Mouse (Mus musculus) brown adipose tissue, adult 24 weeks (tissue): ENCODE data around the gene Rpl35. TPM values are rescaled to one million over a fixed set of nuclear protein-coding genes. Genes with fewer than 3 reads are reported as not detected.

Experiments used
- H3K27ac ChIP-seq: fragments of 200-500 bp; replicated peaks from 2 replicates; pipeline ENCODE4 v1.5.1; 2012; ENCODE audit warnings: low read depth, mild to moderate bottlenecking, low read length
- H3K4me1 ChIP-seq: fragments of 200-500 bp; 2 replicates; pipeline ENCODE4 v1.6.1; 2012; ENCODE audit warnings: low read length, mixed read lengths; ENCODE audit not compliant: control insufficient read depth, insufficient read depth, insufficient read length
- H3K4me3 ChIP-seq: fragments of 200-500 bp; 2 replicates; pipeline ENCODE4 v1.5.1; 2012; ENCODE audit warnings: low read depth, mild to moderate bottlenecking, low read length, moderate library complexity; ENCODE audit not compliant: insufficient read depth
- polyA plus RNA-seq: library from polyadenylated mRNA; stranded (reverse); fragments of >200 nt; gene quantifications from 2 replicates; pipeline ENCODE4 v1.2.4, GENCODE M21; 2012; ENCODE audit not compliant: missing spikeins, insufficient read depth, insufficient read length

The Rpl35 gene
- polyA plus RNA-seq, 1 experiment: 120 TPM

- Histone ChIP-seq H3K4me1 (peaks cover 13% of the 10 kb centered on the region; the same call in 1 of the 2 replicates), H3K27ac (peak overlapping the region; percentile 42), H3K4me3 (peak overlapping the region; percentile 63)
Measured at GRCm38 (mm10) chr2:39004372-39004771, 1.1 kb downstream of the Rpl35 start.

GRCm38 (mm10) chr2:39003512-39003911 is 1.9 kb downstream of the Rpl35 start:
- H3K27ac ChIP-seq: no peak overlapping the region
- peaks cover 9% of the 10 kb centered on the region; the same call in 1 of the 2 replicates for H3K4me1 ChIP-seq
- H3K4me3 ChIP-seq: peak overlapping the region; percentile 63; the same call in 1 of the 2 replicates

GRCm38 (mm10) chr2:39003106-39003505 is 2.3 kb downstream of the Rpl35 start:
- no peak overlapping the region for H3K27ac ChIP-seq
- no peak overlapping the region for H3K4me3 ChIP-seq
- H3K4me1 ChIP-seq: peaks cover 9% of the 10 kb centered on the region; the same call in 1 of the 2 replicates

GRCm38 (mm10) chr2:39001866-39002265 is 3.6 kb downstream of the Rpl35 start:
- H3K27ac ChIP-seq: no peak overlapping the region
- H3K4me1 ChIP-seq: peaks cover 9% of the 10 kb centered on the region; the same call in 1 of the 2 replicates
- H3K4me3 ChIP-seq: no peak overlapping the region

GRCm38 (mm10) chr2:39000587-39000919 is 4.9 kb downstream of the Rpl35 start:
- Histone ChIP-seq H3K4me1 (0 out of 2 replicates have a peak, but pooled peaks cover 4% of the 10 kb centered on the region), H3K27ac (no peak overlapping the region), H3K4me3 (no peak overlapping the region)

GRCm38 (mm10) chr2:38999910-39000586 is 5.4 kb downstream of the Rpl35 start:
- Histone ChIP-seq H3K4me1 (0 out of 2 replicates have a peak, but pooled peaks cover 4% of the 10 kb centered on the region), H3K4me3 (no peak overlapping the region), H3K27ac (no peak overlapping the region)

- H3K27ac ChIP-seq: no peak overlapping the region
- 0 out of 2 replicates have a peak, but pooled peaks cover 4% of the 10 kb centered on the region for H3K4me1 ChIP-seq
- no peak overlapping the region for H3K4me3 ChIP-seq
Measured at GRCm38 (mm10) chr2:38999381-38999780, 6.0 kb downstream of the Rpl35 start.

GRCm38 (mm10) chr2:38997386-38998374 is 7.7 kb downstream of the Rpl35 start, which contains the start of gene Wdr38:
Gene Wdr38, plus strand, starts transcription at chr2:38997476.
- no peaks in the 10 kb centered on the region for H3K4me1 ChIP-seq
- H3K4me3 ChIP-seq: peak within 1 kb of the TSS; percentile 65
- peak within 1 kb of the TSS; percentile 30; the same call in 1 of the 2 replicates for H3K27ac ChIP-seq

GRCm38 (mm10) chr2:38992452-38992851 is 13.0 kb downstream of the Rpl35 start:
- peaks cover 6% of the 10 kb centered on the region for H3K4me1 ChIP-seq
- no peak overlapping the region for H3K27ac ChIP-seq
- no peak overlapping the region for H3K4me3 ChIP-seq

GRCm38 (mm10) chr2:38992004-38992403 is 13.4 kb downstream of the Rpl35 start:
- Histone ChIP-seq H3K4me3 (no peak overlapping the region), H3K27ac (no peak overlapping the region), H3K4me1 (peaks cover 8% of the 10 kb centered on the region)

- Histone ChIP-seq H3K27ac (no peak overlapping the region), H3K4me1 (peaks cover 12% of the 10 kb centered on the region), H3K4me3 (no peak overlapping the region)
Measured at GRCm38 (mm10) chr2:38988929-38989328, 16.5 kb downstream of the Rpl35 start.

GRCm38 (mm10) chr2:38987803-38988510 is 17.5 kb downstream of the Rpl35 start:
- no peak overlapping the region for H3K4me3 ChIP-seq
- H3K27ac ChIP-seq: no peak overlapping the region
- H3K4me1 ChIP-seq: peaks cover 12% of the 10 kb centered on the region

GRCm38 (mm10) chr2:38987371-38987770 is 18.1 kb downstream of the Rpl35 start:
- H3K4me3 ChIP-seq: no peak overlapping the region
- peaks cover 12% of the 10 kb centered on the region for H3K4me1 ChIP-seq
- no peak overlapping the region for H3K27ac ChIP-seq

- peaks cover 12% of the 10 kb centered on the region for H3K4me1 ChIP-seq
- no peak overlapping the region for H3K27ac ChIP-seq
- no peak overlapping the region for H3K4me3 ChIP-seq
Measured at GRCm38 (mm10) chr2:38986580-38986979, 18.8 kb downstream of the Rpl35 start.

- H3K4me3 ChIP-seq: no peak overlapping the region
- H3K4me1 ChIP-seq: peaks cover 12% of the 10 kb centered on the region
- H3K27ac ChIP-seq: no peak overlapping the region
Measured at GRCm38 (mm10) chr2:38983456-38983855, 22.0 kb downstream of the Rpl35 start.
